In genomic region chr7:31153536-31154320, GRCm38 (mm10) we compare ENCODE assay signal across 16 mouse cellular contexts. TPM values are rescaled to one million over a fixed set of nuclear protein-coding genes. Genes with fewer than 3 reads are reported as not detected.
DNase-seq lines count a peak whose midpoint lies in the region; TF ChIP-seq lines count a peak whose summit lies in the region.
"Had no signal": no experiment of that assay in that cellular context is flagged by ENCODE, and none has a peak within 500 bp of the region (broad histone marks: within the 10 kb centered on the region; RNA-seq: fewer than 3 reads in every experiment).

No protein-coding gene starts in this region.

- TF ChIP-seq CTCF in ES-Bruce4 (IDR thresholded peaks at IDR 0.05; ENCODE audit: low read depth, low read length): no peak

- no peaks in the 10 kb centered on the region for H3K36me3 ChIP-seq in ES-Bruce4 (ENCODE audit: control insufficient read depth, insufficient read depth, low read length, poor library complexity, severe bottlenecking)
- H3K36me3 ChIP-seq: heart, embryonic 12.5 days had no signal

- no peak for TF ChIP-seq POLR2A in ES-Bruce4 (IDR thresholded peaks at IDR 0.05; ENCODE audit: insufficient read depth, low read length)

- 0 out of 2 replicates have a peak overlapping the region, but pooled peaks have one; percentile 57 for H3K27ac ChIP-seq in ES-Bruce4 (ENCODE audit: insufficient read depth, low read length)
- H3K27ac ChIP-seq: kidney, postnatal 0 days had no signal

- H3K4me3 ChIP-seq in ES-Bruce4 (ENCODE audit: low read depth, low read length): no peak overlapping the region
- H3K4me3 ChIP-seq: erythroblast, embryonic 14.5 days; heart, embryonic 12.5 days had no signal

- no peak for TF ChIP-seq EP300 in ES-Bruce4 (IDR thresholded peaks at IDR 0.05; ENCODE audit: insufficient read depth, low read depth, low read length)

- H3K9ac ChIP-seq in ES-Bruce4 (ENCODE audit: low read depth, poor library complexity, severe bottlenecking): no peak overlapping the region
- H3K9ac ChIP-seq: forebrain, postnatal 0 days; heart, embryonic 12.5 days had no signal

- no peaks in the 10 kb centered on the region for H3K9me3 ChIP-seq in ES-Bruce4 (replicated peaks; ENCODE audit: control insufficient read depth, insufficient read depth, low read length, poor library complexity, severe bottlenecking)
- H3K9me3 ChIP-seq: heart, embryonic 12.5 days had no signal

- peaks cover 1% of the 10 kb centered on the region for H3K4me1 ChIP-seq in ES-Bruce4 (ENCODE audit: control insufficient read depth, insufficient read depth, low read length)

- H3K27me3 ChIP-seq in ES-Bruce4 (ENCODE audit: control insufficient read depth, insufficient read depth, low read length, poor library complexity, severe bottlenecking): no peaks in the 10 kb centered on the region
- H3K27me3 ChIP-seq: heart, embryonic 12.5 days had no signal

- peak; percentile 46 to 60 for DNase-seq in spleen, postnatal 36 days (ENCODE audit: low spot score in 2 of 2)
- no peak for DNase-seq in spleen, adult 12 weeks (ENCODE audit: low spot score)
- peak; percentile 56 to 68 for DNase-seq in natural killer cell, adult 2 months (ENCODE audit: low spot score in 2 of 2)
- DNase-seq in kidney, adult 11 months: no peak
- no peak for DNase-seq in right cerebral cortex, adult 2 months (ENCODE audit: low spot score in 2 of 2)
- DNase-seq in layer of hippocampus, postnatal 14 days (ENCODE audit: low spot score in 2 of 2): no peak
- DNase-seq: adrenal gland, postnatal 25 days; cerebellum, postnatal 14 days; forebrain, postnatal 0 days; midbrain, embryonic 14.5 days; right cerebral cortex, postnatal 14 days had no signal

RNA-seq across cellular contexts. Expression of gene Gramd1a, which starts 2.0 kb away (rescaled TPM):
- polyA plus RNA-seq in ES-Bruce4 (2011; ENCODE audit: insufficient read depth, insufficient read length, low read depth, missing spikeins): 52.0 and 54.9 TPM in 2 replicates
- total RNA-seq in layer of hippocampus, postnatal 14 days (2021): 100 to 1,000 TPM; 123 to 134 TPM

RNA-seq across cellular contexts. Expression of gene Scn1b, which starts 26.9 kb away (rescaled TPM):
- 26.1 and 27.5 TPM in 2 replicates for polyA plus RNA-seq in ES-Bruce4 (2011; ENCODE audit: insufficient read depth, insufficient read length, low read depth, missing spikeins)
- total RNA-seq in layer of hippocampus, postnatal 14 days (2021): 100 to 1,000 TPM; 430 to 445 TPM
- total RNA-seq: G1E had no signal
- polyA plus RNA-seq: G1E had no signal

RNA-seq across cellular contexts. Expression of gene Hpn, which starts 38.6 kb away (rescaled TPM):
- 27.6 and 28.7 TPM in 2 replicates for polyA plus RNA-seq in ES-Bruce4 (2011; ENCODE audit: insufficient read depth, insufficient read length, low read depth, missing spikeins)
- 1 to 10 TPM; 2.8 to 3.1 TPM for total RNA-seq in layer of hippocampus, postnatal 14 days (2021)
- polyA plus RNA-seq: G1E had no signal

Comparison
In these comparisons a context has a peak if more than half of its experiments do, and no peak if none do; other contexts are left out.
1. DNase-seq: peak in spleen, postnatal 36 days (2 of 2) and natural killer cell, adult 2 months (2 of 2); none in spleen, adult 12 weeks (single experiment), kidney, adult 11 months (single experiment), right cerebral cortex, adult 2 months (0 of 2) and layer of hippocampus, postnatal 14 days (0 of 2).